Mouse (Mus musculus): ENCODE results near the gene Cmtm8. TPM values are rescaled to one million over a fixed set of nuclear protein-coding genes. Genes with fewer than 3 reads are reported as not detected.
A peak's percentile ranks its signal among the peaks of the same experiment; 100 is the strongest.

Cmtm8 gene
- total RNA-seq, 1 experiment from 2014 or later, result 9.0 TPM

DNA sequence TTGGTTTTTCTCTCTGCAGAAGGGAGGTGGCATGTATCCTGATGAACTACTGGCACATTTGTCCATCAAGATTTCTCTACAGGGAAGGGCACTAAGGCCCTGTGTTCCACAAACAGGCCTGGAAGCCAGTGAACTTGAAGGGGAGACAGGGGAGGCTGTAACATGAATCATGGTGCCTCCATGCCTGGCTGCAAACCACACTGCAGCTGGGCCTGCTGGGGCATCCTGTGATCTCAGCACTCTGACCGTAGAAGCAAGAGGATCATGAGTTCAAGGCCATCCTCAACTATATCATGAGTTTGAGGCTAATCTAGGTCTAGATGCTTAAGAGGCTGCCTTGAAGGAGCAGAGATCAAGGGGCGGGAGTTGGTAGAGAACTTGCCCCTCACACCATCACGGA lies 67.6 kb downstream of the Cmtm8 start:
- ATAC-seq (replicated peaks in 1 of 2; ENCODE audit: insufficient read depth in 1 of 2, low FRiP score in 2 of 2, low TSS enrichment in 1 of 2, low read depth in 1 of 2, poor library complexity in 2 of 2, severe bottlenecking in 2 of 2), result no peak

DNA sequence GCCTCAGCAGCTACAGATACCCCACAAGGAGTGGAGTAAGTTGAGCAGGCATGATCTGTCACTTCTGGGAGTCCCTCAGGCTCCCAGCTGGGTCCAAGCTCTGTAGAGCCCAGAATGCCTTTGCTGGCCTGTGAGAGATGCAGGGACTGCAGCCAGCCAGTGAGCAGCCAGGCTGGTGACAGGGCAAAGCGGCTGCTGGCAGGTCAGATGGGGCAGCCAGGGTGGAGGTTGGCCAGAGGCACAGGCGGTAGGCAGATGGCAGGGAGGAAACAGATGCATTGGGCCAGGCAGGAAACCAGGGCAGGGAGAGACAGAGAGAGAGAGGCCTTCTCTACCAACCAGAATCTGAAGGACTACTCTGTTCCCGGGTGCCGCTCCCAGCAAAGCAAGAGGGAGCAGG lies 68.7 kb downstream of the Cmtm8 start:
- ATAC-seq (replicated peaks in 1 of 2; ENCODE audit: insufficient read depth in 1 of 2, low FRiP score in 2 of 2, low TSS enrichment in 1 of 2, low read depth in 1 of 2, poor library complexity in 2 of 2, severe bottlenecking in 2 of 2), result peak; percentile 78 to 88

DNA sequence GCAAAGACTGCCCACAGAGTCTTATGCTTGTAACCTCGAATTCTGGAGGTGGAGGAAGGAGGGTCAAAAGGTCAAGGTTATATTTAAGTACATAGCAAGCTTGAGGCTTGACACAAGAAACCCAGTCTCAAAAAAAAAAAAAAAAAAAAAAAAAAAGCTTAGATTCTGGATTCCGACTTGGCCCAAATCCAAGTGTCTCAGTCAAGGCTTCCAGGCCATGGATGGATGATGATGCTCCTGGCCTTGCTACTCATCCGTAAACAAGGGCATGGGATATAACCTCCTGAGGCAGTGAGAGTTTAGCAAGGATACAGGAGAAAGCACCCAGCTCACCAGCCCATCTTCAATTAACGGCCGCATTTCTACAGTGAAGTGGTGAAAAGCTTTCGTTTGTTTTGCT lies 69.3 kb downstream of the Cmtm8 start:
- no peak for ATAC-seq (replicated peaks in 1 of 2; ENCODE audit: insufficient read depth in 1 of 2, low FRiP score in 2 of 2, low TSS enrichment in 1 of 2, low read depth in 1 of 2, poor library complexity in 2 of 2, severe bottlenecking in 2 of 2)

DNA sequence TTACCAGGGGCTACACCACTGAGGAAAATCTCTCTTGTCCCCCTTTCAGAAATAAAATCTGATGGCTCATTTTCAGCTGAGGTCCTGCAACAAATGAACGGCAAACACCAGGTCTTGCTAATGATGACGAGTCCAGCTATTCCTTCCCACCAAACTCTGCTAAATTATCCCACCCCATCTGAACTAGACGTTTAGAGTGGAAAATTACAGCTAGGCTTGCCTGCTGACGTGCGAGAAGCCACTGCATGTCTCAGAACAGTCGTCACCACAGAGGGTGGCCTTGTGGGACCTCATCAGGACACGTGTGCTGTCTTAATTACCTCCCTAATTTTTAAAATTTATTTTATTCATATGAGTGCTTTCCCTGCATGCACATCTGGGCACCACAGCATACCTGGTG lies 72.4 kb downstream of the Cmtm8 start:
- ATAC-seq (replicated peaks in 1 of 2; ENCODE audit: insufficient read depth in 1 of 2, low FRiP score in 2 of 2, low TSS enrichment in 1 of 2, low read depth in 1 of 2, poor library complexity in 2 of 2, severe bottlenecking in 2 of 2), result no peak

DNA sequence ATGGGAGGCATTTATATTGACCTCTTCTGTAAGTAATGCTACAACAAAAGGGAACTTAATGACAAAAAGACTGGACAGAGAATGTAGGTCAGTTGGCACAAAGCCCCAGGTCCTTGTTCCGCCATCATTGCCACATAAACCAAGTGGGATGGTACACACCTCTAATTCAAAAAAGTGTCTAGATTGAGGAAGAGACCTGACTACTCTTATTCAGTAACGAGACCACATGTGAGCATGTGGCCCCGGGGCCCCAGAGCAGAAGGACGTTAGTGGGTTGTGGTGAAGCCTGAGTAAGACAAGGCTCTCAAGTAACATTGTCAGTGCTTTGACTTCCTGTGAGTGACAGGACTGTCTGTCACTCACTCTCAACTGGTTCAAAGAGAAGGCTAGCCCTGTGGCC lies 73.7 kb downstream of the Cmtm8 start:
- peak; percentile 42 to 72; a peak in 3 of 4 replicates for ATAC-seq (replicated peaks in 1 of 2; ENCODE audit: insufficient read depth in 1 of 2, low FRiP score in 2 of 2, low TSS enrichment in 1 of 2, low read depth in 1 of 2, poor library complexity in 2 of 2, severe bottlenecking in 2 of 2)

DNA sequence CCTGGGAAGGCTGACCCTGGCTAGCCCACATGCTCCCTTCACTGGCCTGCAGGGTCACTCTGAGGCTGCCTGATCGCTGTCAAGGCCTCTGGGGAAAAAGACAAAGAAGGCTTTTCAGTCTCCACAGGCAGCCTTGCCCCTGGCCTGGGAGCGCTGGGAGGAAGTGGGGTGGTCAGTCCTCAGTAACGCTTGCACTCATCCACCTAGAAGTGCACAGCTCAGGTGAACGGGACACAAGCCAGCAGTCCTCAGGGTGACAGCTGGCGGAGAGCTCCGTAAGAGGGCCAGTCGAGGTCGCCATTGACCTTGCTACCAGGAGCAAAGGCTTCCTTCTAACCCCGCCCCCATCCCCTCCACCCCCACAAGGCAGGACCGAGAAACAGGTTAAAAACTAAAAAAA lies 75.9 kb downstream of the Cmtm8 start:
- ATAC-seq (replicated peaks in 1 of 2; ENCODE audit: insufficient read depth in 1 of 2, low FRiP score in 2 of 2, low TSS enrichment in 1 of 2, low read depth in 1 of 2, poor library complexity in 2 of 2, severe bottlenecking in 2 of 2), result no peak

DNA sequence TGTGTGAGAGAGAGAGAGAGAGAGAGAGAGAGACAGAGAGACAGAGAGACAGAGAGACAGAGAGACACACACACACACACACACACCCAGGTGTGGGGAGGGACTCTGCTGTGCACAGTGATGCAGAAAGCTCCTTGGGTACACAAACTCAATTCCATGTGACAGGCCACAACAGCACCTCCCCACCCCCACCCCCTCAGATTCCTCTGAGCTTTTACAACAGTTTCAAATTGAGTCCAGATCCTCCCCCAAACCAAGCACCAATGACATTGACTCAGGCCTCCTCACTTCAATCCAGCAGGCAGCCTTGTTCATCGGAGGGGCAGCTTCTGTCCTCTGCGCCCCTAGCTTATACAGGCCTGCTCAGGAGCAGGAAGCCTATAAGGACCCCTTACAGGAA lies 76.4 kb downstream of the Cmtm8 start:
- no peak for ATAC-seq (replicated peaks in 1 of 2; ENCODE audit: insufficient read depth in 1 of 2, low FRiP score in 2 of 2, low TSS enrichment in 1 of 2, low read depth in 1 of 2, poor library complexity in 2 of 2, severe bottlenecking in 2 of 2)

DNA sequence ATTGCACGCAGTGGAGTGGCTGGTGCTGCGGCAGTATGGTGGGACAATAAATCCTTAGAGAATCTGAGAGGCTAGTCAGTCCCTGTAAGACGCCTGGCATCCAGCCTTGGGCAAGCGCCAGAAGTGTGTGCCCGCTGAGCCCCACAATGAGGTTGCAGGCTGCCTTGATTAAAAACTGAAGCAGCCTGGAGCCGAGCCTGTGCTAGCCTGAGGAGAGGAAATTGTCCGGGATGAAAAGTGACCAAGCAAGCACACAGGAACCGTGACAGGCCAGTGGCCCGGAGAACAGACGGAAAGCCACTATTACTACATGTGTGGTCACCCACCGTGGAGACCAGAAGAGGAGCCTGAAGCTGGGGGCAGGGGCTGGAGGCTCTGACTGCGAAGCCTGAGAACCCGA lies 76.9 kb downstream of the Cmtm8 start:
- no peak for ATAC-seq (replicated peaks in 1 of 2; ENCODE audit: insufficient read depth in 1 of 2, low FRiP score in 2 of 2, low TSS enrichment in 1 of 2, low read depth in 1 of 2, poor library complexity in 2 of 2, severe bottlenecking in 2 of 2)

DNA sequence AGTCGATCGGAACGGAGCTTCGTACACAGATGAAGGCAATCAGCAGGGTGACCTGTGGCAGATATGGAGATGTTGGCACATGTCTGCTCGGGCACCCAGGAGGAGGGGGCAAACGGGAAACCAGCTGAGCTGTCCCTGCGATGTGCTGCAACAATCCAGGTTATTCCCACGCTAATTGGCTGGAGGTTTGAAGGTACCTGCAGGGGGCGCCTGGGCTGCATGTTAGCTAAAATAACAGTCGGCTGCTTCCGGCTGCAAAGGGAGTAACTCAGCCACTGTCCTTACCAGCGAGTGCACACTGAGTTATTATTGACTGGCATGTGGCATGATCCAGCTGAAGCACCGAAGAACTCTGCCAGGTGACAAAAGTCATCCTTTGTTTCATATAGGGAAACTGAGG lies 80.6 kb downstream of the Cmtm8 start:
- no peak; a peak in 1 of 4 replicates for ATAC-seq (replicated peaks in 1 of 2; ENCODE audit: insufficient read depth in 1 of 2, low FRiP score in 2 of 2, low TSS enrichment in 1 of 2, low read depth in 1 of 2, poor library complexity in 2 of 2, severe bottlenecking in 2 of 2)

DNA sequence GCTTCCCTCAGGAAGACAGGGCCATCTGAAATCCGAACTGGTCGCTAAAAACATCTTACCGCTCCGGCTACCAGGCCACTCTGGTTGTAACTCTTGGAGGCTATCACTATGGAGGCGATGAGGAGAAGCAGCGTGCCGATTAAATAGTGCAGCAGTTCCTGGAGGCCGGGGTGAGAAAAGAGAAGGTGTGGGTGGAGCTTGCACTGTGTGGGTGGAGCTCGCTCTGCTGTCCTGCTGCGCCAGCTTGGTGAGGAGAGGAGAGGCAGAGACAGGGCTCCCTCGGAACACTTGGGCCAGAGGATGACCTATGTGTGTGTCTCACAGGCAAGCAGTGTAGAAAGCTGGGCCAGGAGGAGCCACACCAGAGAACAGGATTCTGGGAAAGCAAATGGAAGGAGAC lies 82.1 kb downstream of the Cmtm8 start:
- ATAC-seq (replicated peaks in 1 of 2; ENCODE audit: insufficient read depth in 1 of 2, low FRiP score in 2 of 2, low TSS enrichment in 1 of 2, low read depth in 1 of 2, poor library complexity in 2 of 2, severe bottlenecking in 2 of 2), result no peak

DNA sequence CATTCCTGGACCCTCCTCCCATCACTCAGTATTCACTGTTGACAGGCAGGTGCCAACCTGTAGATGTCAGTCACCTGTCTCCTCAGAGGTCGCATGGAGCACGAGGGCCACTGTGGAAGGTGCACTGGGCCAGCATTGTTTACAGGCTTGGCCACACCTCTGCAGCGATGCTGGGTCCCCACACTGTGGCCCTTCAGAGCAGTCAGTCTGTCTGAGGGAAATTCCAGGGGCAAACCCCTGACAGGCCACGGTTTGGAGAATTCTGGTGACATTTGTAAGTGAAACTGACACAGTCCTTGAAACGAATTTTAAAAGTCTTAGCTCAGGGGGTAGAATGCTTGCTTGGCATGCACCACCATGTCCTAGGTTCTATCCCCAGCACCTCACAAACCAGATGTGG lies 83.6 kb downstream of the Cmtm8 start:
- ATAC-seq (replicated peaks in 1 of 2; ENCODE audit: insufficient read depth in 1 of 2, low FRiP score in 2 of 2, low TSS enrichment in 1 of 2, low read depth in 1 of 2, poor library complexity in 2 of 2, severe bottlenecking in 2 of 2), result no peak

DNA sequence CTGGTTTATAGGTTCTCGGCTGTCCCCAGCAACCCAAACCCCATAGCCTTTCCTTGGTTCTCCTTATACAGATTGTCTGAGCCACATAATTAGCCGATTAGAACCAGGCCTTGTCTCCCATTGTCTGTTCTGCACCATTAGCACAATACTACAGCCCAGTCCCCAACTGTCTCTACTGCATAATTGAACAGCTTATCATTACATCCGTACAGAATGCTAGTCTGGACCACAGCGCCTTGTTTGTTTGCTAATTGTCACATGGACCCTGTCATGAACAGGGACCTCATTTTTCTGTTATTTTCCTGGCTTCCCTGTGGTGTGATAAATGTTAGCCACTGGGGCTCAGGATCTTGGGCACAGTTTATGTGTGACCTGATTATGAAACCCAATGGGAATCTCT lies 84.1 kb downstream of the Cmtm8 start:
- no peak for ATAC-seq (replicated peaks in 1 of 2; ENCODE audit: insufficient read depth in 1 of 2, low FRiP score in 2 of 2, low TSS enrichment in 1 of 2, low read depth in 1 of 2, poor library complexity in 2 of 2, severe bottlenecking in 2 of 2)

DNA sequence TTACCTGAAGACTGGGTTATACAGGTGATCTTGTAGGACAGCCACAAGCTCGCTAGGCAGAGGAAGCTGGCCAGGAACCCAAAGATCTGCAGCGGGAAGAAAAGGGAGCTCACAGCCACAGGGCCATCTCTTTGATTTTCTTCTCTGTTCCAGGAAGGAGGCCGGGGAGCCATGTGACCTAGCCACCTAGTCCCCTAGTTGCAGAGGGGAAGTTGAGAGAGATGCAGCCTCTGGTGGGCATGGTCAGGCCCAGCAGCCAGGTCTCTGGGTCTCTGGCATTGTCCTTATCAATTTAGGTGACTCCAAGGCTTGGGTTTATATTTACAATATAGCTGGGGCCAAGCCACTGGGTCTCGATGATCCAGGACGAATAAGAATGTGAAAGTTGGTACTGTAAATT lies 85.2 kb downstream of the Cmtm8 start:
- peak in 1 of 2 experiments; percentile 23; a peak in 1 of 4 replicates for ATAC-seq (replicated peaks in 1 of 2; ENCODE audit: insufficient read depth in 1 of 2, low FRiP score in 2 of 2, low TSS enrichment in 1 of 2, low read depth in 1 of 2, poor library complexity in 2 of 2, severe bottlenecking in 2 of 2)

DNA sequence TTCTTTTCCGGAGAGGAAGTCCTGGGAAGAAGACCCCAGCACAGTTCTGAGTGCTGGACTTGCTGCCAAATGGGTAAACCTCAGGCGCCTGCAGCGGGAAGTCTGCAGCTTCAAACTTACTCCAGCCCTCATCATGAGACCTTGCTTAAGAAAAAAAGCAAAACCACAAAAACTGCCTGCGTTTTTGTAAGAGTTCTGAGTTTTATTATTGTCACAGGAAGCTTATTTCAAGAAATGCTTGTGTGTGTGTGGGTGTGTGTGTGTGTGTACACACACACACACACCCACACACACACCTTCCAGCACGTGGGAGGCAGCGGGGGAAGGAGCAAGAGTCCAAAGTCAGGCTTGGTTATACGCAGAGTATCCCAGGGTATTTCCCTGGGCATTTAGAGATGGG lies 85.7 kb downstream of the Cmtm8 start:
- ATAC-seq (replicated peaks in 1 of 2; ENCODE audit: insufficient read depth in 1 of 2, low FRiP score in 2 of 2, low TSS enrichment in 1 of 2, low read depth in 1 of 2, poor library complexity in 2 of 2, severe bottlenecking in 2 of 2), result peak; percentile 29 to 40; a peak in 1 of 4 replicates

DNA sequence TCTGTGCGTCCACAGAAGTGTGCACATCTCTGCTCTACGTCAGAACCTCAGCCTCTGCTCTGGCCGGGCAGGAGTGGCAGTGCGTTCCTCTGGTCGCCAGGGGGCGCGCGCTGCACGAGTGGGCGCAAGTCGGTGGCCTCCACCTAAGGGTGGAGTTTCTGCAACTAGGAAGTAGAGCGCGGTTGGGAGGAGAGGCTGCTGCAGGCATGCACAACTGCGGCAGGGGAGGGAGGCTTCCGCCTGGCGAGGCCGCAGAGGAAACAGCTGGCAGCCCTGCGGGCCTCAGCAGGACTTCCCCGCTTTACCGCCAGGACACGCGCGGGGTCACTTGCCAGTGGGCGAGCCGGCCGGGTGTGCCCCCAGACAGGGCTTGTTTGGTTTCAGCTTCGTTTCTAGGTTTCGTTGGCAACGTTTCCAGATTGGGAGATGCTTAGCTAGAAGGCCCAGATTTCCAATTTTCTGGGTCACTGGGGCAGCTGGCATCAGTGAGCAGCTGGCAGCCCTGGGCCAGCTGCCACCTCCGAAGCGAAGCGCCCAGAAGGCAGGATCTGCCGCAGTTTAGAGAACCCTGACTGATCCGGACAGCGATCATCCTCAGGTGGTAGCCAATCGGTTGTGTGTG lies 91.0 kb downstream of the Cmtm8 start:
- ATAC-seq (replicated peaks in 1 of 2; ENCODE audit: insufficient read depth in 1 of 2, low FRiP score in 2 of 2, low TSS enrichment in 1 of 2, low read depth in 1 of 2, poor library complexity in 2 of 2, severe bottlenecking in 2 of 2), result peak; percentile 97

DNA sequence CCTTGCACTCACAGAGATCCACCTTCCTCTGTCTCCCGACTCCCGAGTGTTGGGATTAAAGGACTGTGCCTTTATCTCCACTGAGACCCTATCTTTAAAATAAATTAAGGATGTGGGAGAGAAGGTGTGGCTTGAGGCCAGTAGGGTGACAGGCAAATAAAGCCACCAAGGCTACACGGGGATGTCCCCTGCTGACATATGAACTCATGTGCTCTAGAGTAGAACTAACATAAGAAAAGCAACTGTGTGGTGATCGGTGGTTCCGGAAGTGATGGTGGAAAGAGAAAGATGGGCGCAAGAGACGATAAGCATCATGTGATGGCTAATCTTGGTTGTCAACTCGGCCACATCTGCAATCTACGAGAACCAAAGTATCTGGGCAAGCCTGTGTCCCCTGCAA lies 91.6 kb downstream of the Cmtm8 start:
- no peak for ATAC-seq (replicated peaks in 1 of 2; ENCODE audit: insufficient read depth in 1 of 2, low FRiP score in 2 of 2, low TSS enrichment in 1 of 2, low read depth in 1 of 2, poor library complexity in 2 of 2, severe bottlenecking in 2 of 2)

DNA sequence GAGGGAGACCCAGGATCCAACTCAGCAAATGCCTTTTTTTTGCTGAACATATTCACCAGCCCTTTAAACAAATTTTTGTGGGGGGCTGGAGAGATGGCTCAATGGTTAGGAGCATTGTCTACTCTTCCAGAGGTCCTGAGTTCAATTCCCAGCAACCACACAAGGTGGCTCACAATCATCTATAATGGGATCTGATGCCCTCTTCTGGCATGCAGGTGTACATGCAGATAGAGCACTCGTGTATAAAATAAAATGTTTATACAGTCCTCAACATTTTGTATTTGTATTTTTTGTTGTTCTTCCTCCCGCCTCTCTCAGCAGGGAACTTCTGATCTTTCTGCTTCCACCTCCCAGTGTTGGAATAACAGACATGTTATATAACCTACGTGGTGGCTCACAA lies 92.4 kb downstream of the Cmtm8 start:
- ATAC-seq (replicated peaks in 1 of 2; ENCODE audit: insufficient read depth in 1 of 2, low FRiP score in 2 of 2, low TSS enrichment in 1 of 2, low read depth in 1 of 2, poor library complexity in 2 of 2, severe bottlenecking in 2 of 2), result no peak

DNA sequence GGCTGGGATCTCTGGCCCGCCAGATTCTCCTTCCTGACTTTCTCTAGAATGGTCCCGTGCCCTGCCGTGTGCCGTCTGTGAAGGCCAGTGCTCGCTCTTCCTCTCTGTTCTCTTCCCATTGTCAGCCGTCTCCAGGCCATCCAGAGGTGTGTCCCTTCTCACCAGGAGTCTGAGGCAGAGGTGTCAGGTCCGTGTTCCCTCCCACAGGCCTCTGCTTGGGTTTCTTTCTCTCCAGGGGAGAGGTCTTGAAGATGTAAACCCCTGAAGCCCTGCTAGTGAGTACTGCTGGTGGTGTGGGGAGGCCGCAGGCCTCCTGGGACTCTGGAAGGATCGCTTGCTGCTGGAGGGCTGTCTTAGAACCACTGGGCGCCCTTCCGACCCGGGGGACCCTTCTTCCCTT lies 96.5 kb downstream of the Cmtm8 start:
- ATAC-seq (replicated peaks in 1 of 2; ENCODE audit: insufficient read depth in 1 of 2, low FRiP score in 2 of 2, low TSS enrichment in 1 of 2, low read depth in 1 of 2, poor library complexity in 2 of 2, severe bottlenecking in 2 of 2), result no peak

DNA sequence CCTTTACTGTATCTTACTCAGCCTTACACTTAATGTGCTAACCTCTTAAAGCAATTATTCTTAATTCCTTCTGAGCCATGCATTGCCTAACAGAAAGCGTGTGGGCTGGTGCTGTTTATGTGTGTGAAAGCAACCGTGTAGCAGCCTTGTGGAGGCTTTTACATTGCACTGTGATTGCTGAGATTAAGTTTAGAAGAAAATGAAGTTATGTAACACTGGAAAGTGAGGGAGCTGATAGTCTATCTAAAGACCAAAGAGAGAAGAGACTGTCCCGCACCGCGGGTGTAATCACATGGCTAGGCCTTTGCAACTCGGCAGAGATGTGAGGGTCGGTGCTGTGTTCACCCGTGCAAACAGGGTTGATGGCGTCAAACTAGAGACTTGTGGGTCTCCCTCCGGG lies 96.9 kb downstream of the Cmtm8 start:
- no peak for ATAC-seq (replicated peaks in 1 of 2; ENCODE audit: insufficient read depth in 1 of 2, low FRiP score in 2 of 2, low TSS enrichment in 1 of 2, low read depth in 1 of 2, poor library complexity in 2 of 2, severe bottlenecking in 2 of 2)

DNA sequence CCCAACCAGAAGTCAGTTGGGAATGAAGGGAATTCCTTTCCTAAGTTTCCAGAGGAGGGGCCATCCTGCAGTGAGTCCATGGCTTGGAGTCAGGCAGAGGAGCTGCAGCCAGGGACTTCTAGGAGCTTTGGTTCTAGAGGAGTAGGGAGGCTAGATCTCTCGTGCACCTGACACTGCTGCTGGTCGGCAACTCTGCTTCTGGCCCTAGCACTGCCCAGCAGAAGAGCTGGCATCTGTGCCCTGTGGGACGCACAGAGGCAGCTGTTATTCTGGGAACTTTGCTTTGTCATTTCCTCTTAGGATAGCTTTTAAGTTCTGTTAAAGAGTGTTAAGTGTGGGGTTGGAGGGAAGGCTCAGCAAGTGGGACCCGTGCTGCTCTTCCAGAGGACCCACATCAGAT lies 98.3 kb downstream of the Cmtm8 start:
- ATAC-seq (replicated peaks in 1 of 2; ENCODE audit: insufficient read depth in 1 of 2, low FRiP score in 2 of 2, low TSS enrichment in 1 of 2, low read depth in 1 of 2, poor library complexity in 2 of 2, severe bottlenecking in 2 of 2), result no peak

All from hematopoietic stem cell, adult 5-6 weeks (primary cell).